Mouse (Mus musculus) erythroid progenitor cell, adult 5-6 weeks (primary cell): ENCODE data around the gene Ifrd1. TPM values are rescaled to one million over a fixed set of nuclear protein-coding genes. Genes with fewer than 3 reads are reported as not detected.

Experiments
- total RNA-seq, 2 experiments: library from RNA; stranded (forward) in 1 of 2; stranded (reverse) in 1 of 2; fragments of 150-400 nt in 1 of 2; fragments of 186-747, 209-891 nt in 1 of 2; gene quantifications; 2 replicates each; pipeline versions ENCODE4 v1.2.3 to v1.2.4; 2015 to 2017; ENCODE audit warnings: low replicate concordance in 2 of 2

Gene Ifrd1
- total RNA-seq, 2 experiments from 2014 or later, result 32.8 to 158 TPM

Other genes starting within 250 kb of the Ifrd1 start
- gene Arl4a, start 210.5 kb downstream of the Ifrd1 start, total RNA-seq (2015; ENCODE audit: low replicate concordance), result 156 and 200 TPM in 2 replicates
- 68.2 and 92.8 TPM in 2 replicates for gene Arl4a, start 210.5 kb downstream of the Ifrd1 start, total RNA-seq (2017; ENCODE audit: low replicate concordance)
- gene Scin, start 114.3 kb downstream of the Ifrd1 start, total RNA-seq (2015; ENCODE audit: low replicate concordance), result 1.1 TPM in 1 of 2 replicates, not detected in the other
- gene Scin, start 114.3 kb downstream of the Ifrd1 start, total RNA-seq (2017; ENCODE audit: low replicate concordance), result not detected in 2 replicates
- not detected in 2 replicates for gene Lsmem1, start 49.0 kb downstream of the Ifrd1 start, total RNA-seq (2015; ENCODE audit: low replicate concordance)
- gene Lsmem1, start 49.0 kb downstream of the Ifrd1 start, total RNA-seq (2017; ENCODE audit: low replicate concordance), result not detected in 2 replicates
- gene Zfp277, start 197.4 kb upstream of the Ifrd1 start, total RNA-seq (2015; ENCODE audit: low replicate concordance), result 2.9 and 8.6 TPM in 2 replicates
- 5.4 and 5.9 TPM in 2 replicates for gene Zfp277, start 197.4 kb upstream of the Ifrd1 start, total RNA-seq (2017; ENCODE audit: low replicate concordance)
- 0.42 and 3.6 TPM in 2 replicates for gene Dock4, start 197.4 kb upstream of the Ifrd1 start, total RNA-seq (2015; ENCODE audit: low replicate concordance)
- gene Dock4, start 197.4 kb upstream of the Ifrd1 start, total RNA-seq (2017; ENCODE audit: low replicate concordance), result 1.5 TPM in 1 of 2 replicates, not detected in the other